ENCODE assay signal across 8 mouse cellular contexts in genomic region chr13:29604241-29604640, GRCm38 (mm10).
DNase-seq lines count a peak whose midpoint lies in the region; ATAC-seq and TF ChIP-seq lines count a peak whose summit lies in the region.

No protein-coding gene starts in this region.

- no peak overlapping the region for H3K27ac ChIP-seq in bone marrow, adult 2 months (ENCODE audit: control insufficient read depth, insufficient read depth, low read depth, low read length, poor library complexity)
- no peak overlapping the region for H3K27ac ChIP-seq in forebrain, embryonic 10.5 days

- no peaks in the 10 kb centered on the region for H3K36me3 ChIP-seq in forebrain, embryonic 10.5 days (replicated peaks)

- WGBS in bone marrow, adult 2 months, result 47% methylated on average over 7 of the region's 7 CpGs
- 38% methylated on average over 6 of the region's 7 CpGs for WGBS in forebrain, embryonic 10.5 days

- H3K4me3 ChIP-seq in bone marrow, adult 2 months (replicated peaks; ENCODE audit: control insufficient read depth, low read depth, low read length), result no peak overlapping the region
- no peak overlapping the region for H3K4me3 ChIP-seq in forebrain, embryonic 10.5 days

- TF ChIP-seq CTCF in bone marrow, adult 2 months (IDR thresholded peaks at IDR 0.05; ENCODE audit: control insufficient read depth, insufficient read depth, low read length), result peak; percentile 71

- peak; percentile 85 to 87 for ATAC-seq in hematopoietic stem cell, adult 5-6 weeks (replicated peaks in 1 of 2; ENCODE audit: insufficient read depth in 1 of 2, low FRiP score in 2 of 2, low TSS enrichment in 1 of 2, low read depth in 1 of 2, poor library complexity in 2 of 2, severe bottlenecking in 2 of 2)

- DNase-seq in MN1 (ENCODE audit: low spot score), result peak; percentile 67
- DNase-seq in forebrain, embryonic 10.5 days (ENCODE audit: extremely low spot score, low spot score), result peak; percentile 52
- DNase-seq in layer of hippocampus, postnatal 10 days (ENCODE audit: low spot score in 2 of 2), result peak; percentile 68 to 80
- DNase-seq in mesoderm, embryonic 11.5 days (ENCODE audit: low read depth, low spot score), result peak; percentile 61
- peak; percentile 8 to 33 for DNase-seq in spleen, postnatal 14 days (ENCODE audit: low spot score in 2 of 2)
- DNase-seq in T-cell, adult 2 months (ENCODE audit: low spot score), result no peak

- H3K9me3 ChIP-seq in forebrain, embryonic 10.5 days, result no peaks in the 10 kb centered on the region

- no peaks in the 10 kb centered on the region for H3K27me3 ChIP-seq in forebrain, embryonic 10.5 days (ENCODE audit: poor library complexity, severe bottlenecking)

- H3K4me1 ChIP-seq in bone marrow, adult 2 months (ENCODE audit: control insufficient read depth, insufficient read depth, low read length), result no peaks in the 10 kb centered on the region
- peaks cover 12% of the 10 kb centered on the region for H3K4me1 ChIP-seq in forebrain, embryonic 10.5 days

- no peak for TF ChIP-seq POLR2A in bone marrow, adult 2 months (IDR thresholded peaks at IDR 0.05; ENCODE audit: borderline replicate concordance, control insufficient read depth, low read depth, low read length)
